Mouse (Mus musculus): Measurements from ENCODE around the gene Tmem178b. TPM values are rescaled to one million over a fixed set of nuclear protein-coding genes. Genes with fewer than 3 reads are reported as not detected.
A peak's percentile ranks its signal among the peaks of the same experiment; 100 is the strongest.

The Tmem178b gene
- polyA plus RNA-seq, 1 experiment from 2014 or later: 33.1 TPM

DNA sequence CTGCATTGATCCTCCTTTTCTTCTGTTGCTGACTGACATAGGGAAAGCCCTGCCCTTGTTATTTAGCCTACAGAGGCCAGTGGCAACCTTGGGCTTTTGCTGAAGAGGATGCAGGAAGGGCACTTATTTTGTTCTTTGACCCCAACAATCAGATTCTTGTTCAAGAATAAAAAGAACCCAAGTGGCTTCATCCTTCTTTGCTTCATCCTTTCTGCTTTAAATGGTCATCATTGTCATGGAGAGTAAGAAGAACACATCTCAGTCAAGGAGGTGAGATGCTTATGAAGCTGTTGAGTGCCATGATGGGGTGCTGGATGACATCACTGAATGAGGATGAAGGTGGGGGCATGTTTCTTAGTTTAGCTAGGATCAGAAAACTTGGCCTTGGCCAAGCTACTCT lies 159.8 kb downstream of the Tmem178b start:
- no peak for ATAC-seq (ENCODE audit: low FRiP score, low read depth)
- Histone ChIP-seq H3K4me2 (no peak overlapping the region), H3K9ac (no peak overlapping the region), H3K9me3 (no peaks in the 10 kb centered on the region), H3K27ac (replicated peaks) (no peak overlapping the region), H3K27me3 (no peaks in the 10 kb centered on the region), H3K36me3 (no peaks in the 10 kb centered on the region), H3K4me3 (no peak overlapping the region), H3K4me1 (replicated peaks) (no peaks in the 10 kb centered on the region)

DNA sequence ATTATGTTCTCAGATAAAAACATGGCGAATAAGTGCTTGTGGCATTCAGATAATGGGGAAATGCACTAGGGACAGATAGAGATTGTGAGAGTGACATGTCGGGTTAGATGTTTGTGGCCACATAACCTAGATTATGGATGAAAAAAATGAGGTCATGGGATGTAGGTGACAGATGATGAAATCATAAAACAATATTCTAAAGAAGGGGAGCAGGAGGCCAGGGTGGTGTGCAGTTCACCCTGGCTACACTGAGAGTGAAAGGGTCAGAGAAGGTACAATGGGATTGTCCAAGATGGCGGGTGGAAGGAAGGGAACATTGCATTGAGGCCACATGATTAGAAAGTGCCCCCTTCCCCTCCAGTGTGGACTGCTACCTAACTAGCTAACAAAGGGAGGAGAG lies 160.9 kb downstream of the Tmem178b start:
- no peaks in the 10 kb centered on the region for H3K9me3 ChIP-seq
- no peaks in the 10 kb centered on the region for H3K27me3 ChIP-seq
- H3K27ac ChIP-seq (replicated peaks): no peak overlapping the region
- H3K4me2 ChIP-seq: no peak overlapping the region
- H3K4me1 ChIP-seq (replicated peaks): no peaks in the 10 kb centered on the region
- ATAC-seq (ENCODE audit: low FRiP score, low read depth): no peak
- no peak overlapping the region for H3K4me3 ChIP-seq
- no peaks in the 10 kb centered on the region for H3K36me3 ChIP-seq
- WGBS: 92% methylated on average over 3 of the region's 3 CpGs
- H3K9ac ChIP-seq: no peak overlapping the region

DNA sequence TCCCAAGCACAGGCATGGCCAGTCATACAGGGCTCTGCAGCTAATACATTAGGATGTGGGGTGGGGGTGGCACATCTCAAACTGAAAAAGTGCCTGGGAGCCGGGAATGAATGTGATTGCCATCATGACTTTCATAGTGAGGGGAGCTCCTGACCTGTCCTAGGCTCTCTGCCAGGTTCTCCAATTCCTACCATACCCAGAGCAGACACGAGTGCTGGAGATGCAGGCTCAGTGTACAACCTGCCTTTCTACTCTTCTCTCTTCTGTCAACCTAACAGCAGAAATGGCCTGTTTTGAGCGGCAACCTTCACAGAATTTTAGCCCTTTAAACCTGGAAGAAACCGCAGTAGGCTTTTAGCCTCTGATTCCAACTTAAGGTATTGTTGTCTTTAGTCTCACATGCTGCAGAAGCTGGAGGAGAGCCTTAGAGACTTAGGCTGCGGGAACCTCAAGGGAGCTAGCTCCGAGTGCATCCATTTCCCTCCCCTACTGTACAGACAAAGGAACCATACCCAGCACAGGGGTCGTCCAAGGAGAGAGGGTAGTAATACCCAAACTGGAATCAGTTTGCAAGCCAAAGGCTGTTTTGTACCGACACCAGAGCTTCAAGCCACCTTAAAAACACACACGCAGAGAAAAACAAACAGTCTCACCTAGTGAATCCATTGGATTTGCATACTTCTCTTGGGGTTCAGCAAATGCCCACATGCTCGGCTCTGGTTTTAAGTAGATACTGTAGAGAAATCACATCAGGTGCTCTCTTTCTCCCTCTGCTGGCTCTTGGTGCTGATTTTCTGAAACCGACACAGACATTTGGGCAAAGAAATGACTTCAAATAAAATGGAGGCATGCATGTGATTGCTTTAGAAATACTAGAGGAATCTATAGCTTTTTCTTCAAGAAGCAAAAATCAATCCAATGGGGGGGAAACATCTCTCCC lies 176.2 kb downstream of the Tmem178b start:
- H3K36me3 ChIP-seq: no peaks in the 10 kb centered on the region
- WGBS: 28% methylated on average over 11 of the region's 11 CpGs
- peak overlapping the region; percentile 45 for H3K4me2 ChIP-seq
- peaks cover 21% of the 10 kb centered on the region for H3K4me1 ChIP-seq (replicated peaks)
- peak overlapping the region; percentile 86 for H3K27ac ChIP-seq (replicated peaks)
- ATAC-seq (ENCODE audit: low FRiP score, low read depth): peak; percentile 83
- H3K9me3 ChIP-seq: no peaks in the 10 kb centered on the region
- H3K4me3 ChIP-seq: peak overlapping the region; percentile 11; the same call in 1 of the 2 replicates
- no peaks in the 10 kb centered on the region for H3K27me3 ChIP-seq
- 0 out of 2 replicates have a peak overlapping the region, but pooled peaks have one; percentile 30 for H3K9ac ChIP-seq

DNA sequence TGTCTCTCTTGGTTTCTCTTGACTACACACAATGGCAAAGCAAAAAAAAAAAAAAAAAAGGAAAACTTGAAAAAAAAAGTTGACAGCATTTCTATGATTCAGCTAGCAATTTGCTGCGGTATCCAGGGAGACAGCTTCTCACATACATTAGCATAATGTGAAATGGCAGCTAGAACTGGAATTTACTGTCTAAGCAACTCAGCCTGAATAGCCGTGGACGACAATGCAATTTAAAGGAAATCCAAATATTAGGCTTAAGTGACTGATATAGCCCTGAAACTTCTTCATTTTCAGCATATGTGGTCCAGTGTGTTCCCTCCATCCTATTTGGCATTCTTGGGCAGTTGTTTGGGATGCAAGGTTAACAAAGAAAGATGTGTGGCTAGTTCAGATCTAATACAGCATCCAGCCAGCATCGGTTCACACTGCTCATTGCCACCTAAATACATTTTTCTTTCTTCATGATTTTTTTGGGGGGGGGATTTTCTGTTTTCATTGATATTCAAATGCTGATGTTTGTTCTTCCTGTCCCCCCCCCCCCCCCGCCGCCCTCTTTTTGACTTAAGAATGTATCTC lies 176.9 kb downstream of the Tmem178b start:
- no peaks in the 10 kb centered on the region for H3K36me3 ChIP-seq
- H3K27ac ChIP-seq (replicated peaks): peak overlapping the region; percentile 86
- H3K4me1 ChIP-seq (replicated peaks): peaks cover 21% of the 10 kb centered on the region
- WGBS: 38% methylated on average over 6 of the region's 6 CpGs
- H3K4me2 ChIP-seq: peak overlapping the region; percentile 45
- ATAC-seq (ENCODE audit: low FRiP score, low read depth): peak; percentile 72
- H3K27me3 ChIP-seq: no peaks in the 10 kb centered on the region
- no peak overlapping the region for H3K9ac ChIP-seq
- no peak overlapping the region for H3K4me3 ChIP-seq
- no peaks in the 10 kb centered on the region for H3K9me3 ChIP-seq

DNA sequence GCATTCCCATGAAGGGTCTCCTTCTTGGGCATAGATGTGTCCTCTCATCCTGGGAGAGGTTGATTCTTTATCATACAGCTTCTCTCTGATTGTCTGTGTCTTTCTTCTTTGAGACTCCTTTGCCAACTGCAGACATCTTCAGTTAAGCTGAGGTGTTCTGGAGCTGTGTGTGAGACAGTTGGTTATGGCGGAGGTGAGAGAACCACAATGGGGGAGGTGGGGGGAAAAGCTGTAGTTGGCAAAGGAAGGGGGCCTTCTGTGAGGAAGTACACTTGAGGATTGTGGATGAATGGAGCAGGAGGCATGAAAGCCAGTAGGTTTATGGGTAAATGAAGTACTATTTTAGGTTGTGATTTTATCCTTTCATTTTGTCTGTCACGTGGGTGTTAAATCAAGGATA lies 178.6 kb downstream of the Tmem178b start:
- Histone ChIP-seq H3K4me2 (no peak overlapping the region), H3K4me1 (replicated peaks) (peaks cover 21% of the 10 kb centered on the region), H3K9ac (no peak overlapping the region), H3K4me3 (no peak overlapping the region), H3K27ac (replicated peaks) (no peak overlapping the region), H3K36me3 (no peaks in the 10 kb centered on the region), H3K27me3 (no peaks in the 10 kb centered on the region), H3K9me3 (no peaks in the 10 kb centered on the region)
- 89% methylated on average over 2 of the region's 2 CpGs for WGBS
- ATAC-seq (ENCODE audit: low FRiP score, low read depth): no peak

DNA sequence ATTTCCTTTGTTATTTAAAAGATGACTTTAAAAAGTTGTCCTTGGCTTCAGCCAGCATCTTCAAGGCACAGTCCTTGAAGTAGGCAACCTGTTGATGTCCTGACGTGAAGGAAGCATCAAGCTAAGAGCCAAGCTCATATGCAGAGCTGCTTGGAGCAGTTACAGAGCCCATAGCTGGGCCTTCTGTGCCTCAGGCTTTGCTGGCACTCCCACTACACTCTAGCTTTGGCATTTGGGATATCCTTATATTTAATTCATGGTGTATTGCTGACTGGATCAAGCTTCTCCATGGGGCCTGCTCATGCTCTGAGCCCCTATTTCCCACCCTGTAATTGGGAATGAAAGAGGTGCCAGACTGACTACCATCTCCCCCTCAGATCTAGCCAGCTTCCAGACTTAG lies 179.5 kb downstream of the Tmem178b start:
- no peak overlapping the region for H3K4me3 ChIP-seq
- peaks cover 21% of the 10 kb centered on the region for H3K4me1 ChIP-seq (replicated peaks)
- WGBS: 86% methylated on average over 1 of the region's 1 CpGs
- no peaks in the 10 kb centered on the region for H3K27me3 ChIP-seq
- no peaks in the 10 kb centered on the region for H3K36me3 ChIP-seq
- no peak overlapping the region for H3K27ac ChIP-seq (replicated peaks)
- H3K9me3 ChIP-seq: no peaks in the 10 kb centered on the region
- no peak overlapping the region for H3K9ac ChIP-seq
- H3K4me2 ChIP-seq: no peak overlapping the region
- no peak for ATAC-seq (ENCODE audit: low FRiP score, low read depth)

DNA sequence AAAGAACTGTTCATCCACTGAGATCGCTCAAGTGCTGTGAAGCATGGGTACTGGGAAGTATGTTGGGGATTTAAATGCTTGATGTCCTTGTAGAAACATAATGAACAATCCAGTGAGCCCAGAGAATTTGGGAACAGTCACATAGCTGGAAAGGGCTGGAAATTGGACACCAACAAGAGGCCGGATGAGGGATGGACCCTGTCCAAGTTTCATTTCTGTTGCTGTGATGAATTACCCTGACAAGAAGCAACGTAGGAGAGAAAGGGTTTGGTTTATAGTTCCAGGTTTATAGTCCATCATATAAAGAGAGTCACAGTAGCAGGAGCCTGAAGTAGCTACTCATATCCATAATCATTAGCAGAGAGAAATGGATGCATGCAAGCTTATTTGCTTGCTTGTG lies 186.4 kb downstream of the Tmem178b start:
- H3K27ac ChIP-seq (replicated peaks): no peak overlapping the region
- H3K9me3 ChIP-seq: no peaks in the 10 kb centered on the region
- H3K9ac ChIP-seq: no peak overlapping the region
- no peaks in the 10 kb centered on the region for H3K27me3 ChIP-seq
- ATAC-seq (ENCODE audit: low FRiP score, low read depth): no peak
- H3K4me2 ChIP-seq: no peak overlapping the region
- 66% methylated on average over 3 of the region's 3 CpGs for WGBS
- no peaks in the 10 kb centered on the region for H3K36me3 ChIP-seq
- H3K4me3 ChIP-seq: no peak overlapping the region
- peaks cover 21% of the 10 kb centered on the region for H3K4me1 ChIP-seq (replicated peaks)

DNA sequence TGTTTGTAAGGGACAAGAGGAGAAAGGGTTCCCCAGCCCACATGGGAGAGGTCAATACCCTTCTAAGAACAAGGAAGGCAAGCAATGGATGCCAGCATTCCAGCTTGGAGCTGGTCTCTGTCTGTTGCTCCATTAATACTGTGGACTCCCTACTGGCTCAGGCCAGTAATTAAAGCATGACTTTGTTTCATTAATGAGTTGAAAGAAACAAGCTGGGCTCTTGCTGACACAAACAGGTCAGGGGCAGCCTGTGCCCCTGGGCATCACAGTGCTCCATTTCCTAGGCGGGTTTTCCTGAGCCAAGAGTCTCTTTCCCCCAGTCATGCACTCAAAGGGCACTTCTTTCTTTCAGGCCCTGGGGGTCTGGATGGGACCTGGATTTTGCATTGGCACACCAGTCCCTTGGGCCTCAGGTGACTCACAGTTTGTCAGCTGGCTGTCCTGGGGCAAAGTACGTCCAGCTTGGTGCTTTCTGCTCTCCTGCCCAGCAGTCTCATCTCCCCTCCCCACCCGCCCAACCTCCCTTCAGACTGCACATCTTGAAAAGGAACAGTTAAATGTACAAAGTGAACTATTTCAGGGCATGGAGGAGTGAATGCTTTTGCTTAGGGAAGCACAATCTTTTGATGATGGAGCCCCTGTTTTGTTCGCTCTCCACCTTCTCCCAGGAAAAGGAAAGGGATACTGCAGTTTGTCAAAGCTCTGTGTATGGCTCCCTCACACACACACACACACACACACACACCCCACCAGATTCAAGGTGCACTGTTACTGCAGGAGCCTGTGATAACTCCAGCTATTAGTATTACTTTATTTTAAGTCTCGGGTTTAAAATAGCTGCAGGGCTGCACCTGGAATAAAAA lies 188.5 kb downstream of the Tmem178b start:
- H3K27ac ChIP-seq (replicated peaks): peak overlapping the region; percentile 17; the same call in 1 of the 2 replicates
- H3K4me2 ChIP-seq: no peak overlapping the region
- no peak overlapping the region for H3K4me3 ChIP-seq
- H3K36me3 ChIP-seq: no peaks in the 10 kb centered on the region
- no peaks in the 10 kb centered on the region for H3K9me3 ChIP-seq
- H3K9ac ChIP-seq: no peak overlapping the region
- 59% methylated on average over 5 of the region's 5 CpGs for WGBS
- H3K4me1 ChIP-seq (replicated peaks): peaks cover 21% of the 10 kb centered on the region
- no peaks in the 10 kb centered on the region for H3K27me3 ChIP-seq
- no peak; the same call in 1 of the 2 replicates for ATAC-seq (ENCODE audit: low FRiP score, low read depth)

GRCm38 (mm10) chr6:40062190-40062501 lies 189.1 kb downstream of the Tmem178b start:
- peak overlapping the region; percentile 17; the same call in 1 of the 2 replicates for H3K27ac ChIP-seq (replicated peaks)
- H3K9ac ChIP-seq: no peak overlapping the region
- no peaks in the 10 kb centered on the region for H3K27me3 ChIP-seq
- no peaks in the 10 kb centered on the region for H3K9me3 ChIP-seq
- no peak overlapping the region for H3K4me3 ChIP-seq
- H3K4me1 ChIP-seq (replicated peaks): peaks cover 21% of the 10 kb centered on the region
- no peak overlapping the region for H3K4me2 ChIP-seq
- 79% methylated on average over 7 of the region's 7 CpGs for WGBS
- no peak for ATAC-seq (ENCODE audit: low FRiP score, low read depth)
- no peaks in the 10 kb centered on the region for H3K36me3 ChIP-seq

GRCm38 (mm10) chr6:40063438-40063837 lies 190.4 kb downstream of the Tmem178b start:
- Histone ChIP-seq H3K27me3 (no peaks in the 10 kb centered on the region), H3K9ac (no peak overlapping the region), H3K27ac (replicated peaks) (no peak overlapping the region), H3K4me1 (replicated peaks) (peaks cover 27% of the 10 kb centered on the region), H3K4me3 (no peak overlapping the region), H3K9me3 (no peaks in the 10 kb centered on the region), H3K36me3 (no peaks in the 10 kb centered on the region), H3K4me2 (no peak overlapping the region)
- ATAC-seq (ENCODE audit: low FRiP score, low read depth): no peak
- 63% methylated on average over 1 of the region's 1 CpGs for WGBS

DNA sequence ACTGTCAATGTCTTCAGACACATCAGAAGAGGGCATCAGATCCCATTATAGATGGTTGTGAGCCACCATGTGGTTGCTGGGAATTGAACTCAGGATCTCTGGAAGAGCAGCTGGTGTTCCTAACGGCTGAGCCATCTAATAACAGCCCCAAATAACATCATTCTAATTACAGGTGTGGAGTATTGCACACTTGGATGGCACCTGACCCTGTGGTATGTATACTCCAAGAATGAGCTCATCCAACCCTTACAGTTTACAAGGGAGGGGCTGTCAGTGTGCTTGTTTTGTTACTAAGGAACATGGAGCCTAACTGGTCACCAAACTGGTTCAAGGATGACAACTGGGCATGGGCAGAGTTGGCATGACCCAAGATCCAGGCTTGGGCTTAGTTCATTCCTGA lies 190.8 kb downstream of the Tmem178b start:
- Histone ChIP-seq H3K36me3 (no peaks in the 10 kb centered on the region), H3K4me1 (replicated peaks) (peaks cover 28% of the 10 kb centered on the region), H3K27ac (replicated peaks) (no peak overlapping the region), H3K9me3 (no peaks in the 10 kb centered on the region), H3K27me3 (no peaks in the 10 kb centered on the region), H3K4me2 (no peak overlapping the region), H3K4me3 (no peak overlapping the region), H3K9ac (no peak overlapping the region)
- no peak for ATAC-seq (ENCODE audit: low FRiP score, low read depth)
- WGBS: 68% methylated on average over 1 of the region's 1 CpGs

DNA sequence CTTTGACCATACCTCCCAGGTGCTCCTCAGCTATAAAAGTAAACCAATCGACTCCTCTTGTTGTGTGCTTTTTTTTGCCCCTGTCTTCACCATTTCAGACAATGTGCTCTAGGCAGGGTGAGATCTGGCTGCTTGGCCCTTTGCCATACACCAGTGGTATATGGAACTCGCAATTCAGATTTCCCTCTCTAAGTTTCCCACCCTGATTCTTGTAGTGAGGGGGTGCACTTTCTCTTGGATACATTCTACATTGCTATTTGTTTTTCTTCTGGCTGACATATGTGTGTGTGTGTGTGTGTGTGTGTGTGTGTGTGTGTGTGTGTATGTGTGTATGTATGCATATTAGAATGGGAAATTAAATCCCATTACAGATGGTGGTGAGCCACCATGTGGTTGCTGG lies 191.3 kb downstream of the Tmem178b start:
- no peak for ATAC-seq (ENCODE audit: low FRiP score, low read depth)
- H3K36me3 ChIP-seq: no peaks in the 10 kb centered on the region
- H3K27ac ChIP-seq (replicated peaks): no peak overlapping the region
- peaks cover 28% of the 10 kb centered on the region for H3K4me1 ChIP-seq (replicated peaks)
- H3K4me3 ChIP-seq: no peak overlapping the region
- H3K9me3 ChIP-seq: no peaks in the 10 kb centered on the region
- no peak overlapping the region for H3K9ac ChIP-seq
- 66% methylated on average over 2 of the region's 2 CpGs for WGBS
- H3K4me2 ChIP-seq: no peak overlapping the region
- H3K27me3 ChIP-seq: no peaks in the 10 kb centered on the region

All from hindbrain, embryonic 15.5 days (tissue).